Mouse (Mus musculus) spleen, adult 2 months (tissue): Measurements from ENCODE around the gene Rchy1.

Experiments used
- CTCF ChIP-seq: fragments of 200-500 bp; IDR thresholded peaks from 2 replicates; pipeline ENCODE4 v1.5.1; 2011; ENCODE audit warnings: mild to moderate bottlenecking, inconsistent platforms; ENCODE audit not compliant: insufficient read depth, insufficient read length, insufficient replicate concordance; ENCODE audit errors: extremely low read depth
- POLR2A ChIP-seq: fragments of 200-500 bp; IDR thresholded peaks from 2 replicates; pipeline ENCODE4 v1.6.1; 2011; ENCODE audit warnings: low read depth, low read length, inconsistent platforms

- TF ChIP-seq CTCF = no peak
- TF ChIP-seq POLR2A = no peak
Measured at GRCm38 (mm10) chr5:91989261-91989660, 26.4 kb upstream of the Rchy1 start.
